Mouse (Mus musculus) midbrain, embryonic 11.5 days (tissue): ENCODE results near the gene Apobec3. TPM values are rescaled to one million over a fixed set of nuclear protein-coding genes. Genes with fewer than 3 reads are reported as not detected.

Experiments
- ATAC-seq: fragments of 200-750 bp; cut with Nextera tagmentation; 2 replicates; pipeline ENCODE4 v1.8.0; 2017; ENCODE audit warnings: moderate TSS enrichment, moderate library complexity; ENCODE audit not compliant: low FRiP score
- DNase-seq: peaks from one replicate; pipeline ENCODE4 v3.0.0; 2015; ENCODE audit warnings: low spot score; ENCODE audit errors: missing footprints
- H3K27ac ChIP-seq: fragments of 300-500 bp; sonication (generic); 2 replicates; pipeline ENCODE4 v1.5.1; 2014; ENCODE audit warnings: low read depth, low read length
- H3K27me3 ChIP-seq: fragments of 300-500 bp; sonication (generic); 2 replicates; pipeline ENCODE4 v1.6.1; 2014; ENCODE audit warnings: mild to moderate bottlenecking, low read length, moderate library complexity, mixed read lengths; ENCODE audit not compliant: control insufficient read depth, insufficient read depth
- H3K36me3 ChIP-seq: fragments of 300-500 bp; sonication (generic); 2 replicates; pipeline ENCODE4 v1.6.1; 2014; ENCODE audit warnings: mild to moderate bottlenecking, low read length, moderate library complexity, mixed read lengths; ENCODE audit not compliant: control insufficient read depth, insufficient read depth
- H3K4me1 ChIP-seq: fragments of 300-500 bp; sonication (generic); 2 replicates; pipeline ENCODE4 v1.6.1; 2014; ENCODE audit warnings: low read length; ENCODE audit not compliant: control insufficient read depth, insufficient read depth
- H3K4me2 ChIP-seq: fragments of 300-500 bp; sonication (generic); 2 replicates; pipeline ENCODE4 v1.6.1; 2014; ENCODE audit warnings: mild to moderate bottlenecking, moderate library complexity
- H3K4me3 ChIP-seq: fragments of 300-500 bp; sonication (generic); 2 replicates; pipeline ENCODE4 v1.5.1; 2014; ENCODE audit warnings: low read depth, low read length
- H3K9ac ChIP-seq: fragments of 300-500 bp; sonication (generic); 2 replicates; pipeline ENCODE4 v1.6.1; 2014; ENCODE audit warnings: low read length
- H3K9me3 ChIP-seq: fragments of 300-500 bp; sonication (generic); 2 replicates; pipeline ENCODE4 v1.6.1; 2016; ENCODE audit warnings: low read length; ENCODE audit not compliant: control insufficient read depth
- WGBS: fragments of 180-500 bp; shearing (Covaris S2); extraction: QIAGEN DNeasy Blood & Tissue Kit; methylation state at CpG from one replicate; pipeline ENCODE4 v1.1.7; 2014; 5-methylcytosine and 5-hydroxymethylcytosine counted together
- polyA plus RNA-seq: library from polyadenylated mRNA; unstranded; fragments of >200 nt; fragmentation: Nextera tagmentation; extraction: Ambion mirVana; gene quantifications from 2 replicates; pipeline ENCODE4 v1.2.1, GENCODE M21; 2014

Gene Apobec3
- polyA plus RNA-seq, 1 experiment from 2014 or later, result 6.0 TPM

DNA sequence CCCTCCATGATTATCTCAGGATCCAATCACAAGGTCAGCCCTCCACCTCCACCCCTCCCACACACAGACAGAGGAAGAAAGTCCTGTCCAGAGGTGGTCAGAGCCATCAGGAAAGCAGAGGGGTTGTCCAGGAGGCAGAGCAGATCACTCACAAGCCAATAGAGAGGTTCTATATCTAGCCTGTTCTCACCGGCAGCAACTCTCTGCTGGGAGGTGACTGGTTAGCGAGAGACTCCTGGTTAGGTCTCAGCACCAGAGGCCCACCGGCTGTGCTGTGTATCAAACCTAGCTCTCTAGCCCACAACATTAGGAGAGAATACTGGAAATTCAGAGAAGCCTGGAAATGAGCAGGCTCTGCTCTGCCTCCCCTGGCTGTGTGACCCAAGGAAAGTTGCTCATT is 38.3 kb downstream of the Apobec3 start:
- no peak overlapping the region for H3K27ac ChIP-seq
- peaks cover 19% of the 10 kb centered on the region for H3K4me1 ChIP-seq
- no peaks in the 10 kb centered on the region for H3K9me3 ChIP-seq
- H3K36me3 ChIP-seq, result no peaks in the 10 kb centered on the region
- no peak overlapping the region for H3K9ac ChIP-seq
- H3K27me3 ChIP-seq, result peaks cover 19% of the 10 kb centered on the region
- 85% methylated on average over 3 of the region's 3 CpGs for WGBS
- ATAC-seq (no peak), DNase-seq (peak; percentile 60)
- H3K4me3 ChIP-seq, result no peak overlapping the region
- H3K4me2 ChIP-seq, result no peak overlapping the region

GRCm38 (mm10) chr15:79931496-79932141 is 40.2 kb downstream of the Apobec3 start:
- Histone ChIP-seq H3K9me3 (no peaks in the 10 kb centered on the region), H3K27me3 (peaks cover 19% of the 10 kb centered on the region), H3K36me3 (no peaks in the 10 kb centered on the region), H3K4me3 (peak overlapping the region; percentile 64; the same call in 1 of the 2 replicates), H3K27ac (no peak overlapping the region), H3K4me1 (peaks cover 19% of the 10 kb centered on the region), H3K4me2 (peak overlapping the region; percentile 88), H3K9ac (no peak overlapping the region)
- DNase-seq, result peak; percentile 85
- ATAC-seq, result no peak
- WGBS, result 23% methylated on average over 13 of the region's 13 CpGs

DNA sequence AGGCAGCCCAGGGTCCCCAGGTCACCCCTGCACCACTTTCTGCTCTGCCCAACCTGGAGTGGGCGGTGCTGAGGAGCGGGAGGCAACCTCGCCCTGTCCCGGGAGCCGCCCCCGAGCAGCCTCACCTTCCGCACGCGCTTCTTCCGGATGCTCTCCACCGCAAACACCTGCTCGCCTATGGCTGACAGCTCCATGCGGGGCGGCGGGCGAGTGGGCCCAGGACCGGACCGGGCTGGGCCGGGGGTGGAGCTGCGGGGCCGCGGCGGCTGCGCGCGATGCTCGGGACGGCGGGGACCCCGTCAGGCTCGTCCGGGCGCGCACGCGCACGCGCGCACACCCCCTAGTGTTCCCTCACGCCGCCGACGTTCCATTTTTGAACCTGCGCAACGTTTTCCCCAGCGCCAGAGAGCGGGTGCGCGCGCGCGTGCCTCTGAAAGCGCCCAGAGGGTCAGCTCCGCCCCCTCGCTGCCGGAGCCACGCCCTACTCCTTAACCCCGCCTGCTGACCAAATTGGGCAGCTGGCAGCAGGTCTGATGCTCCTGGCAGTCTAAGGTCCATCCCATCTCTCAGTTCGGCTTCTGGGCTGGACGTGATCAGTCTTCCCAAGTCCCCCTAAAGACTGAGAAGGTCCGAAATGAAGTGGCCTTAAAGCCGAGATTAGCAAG is 41.0 kb downstream of the Apobec3 start:
- H3K4me1 ChIP-seq, result peaks cover 16% of the 10 kb centered on the region
- 1% methylated on average over 55 of the region's 62 CpGs for WGBS
- no peaks in the 10 kb centered on the region for H3K9me3 ChIP-seq
- peaks cover 19% of the 10 kb centered on the region for H3K27me3 ChIP-seq
- H3K27ac ChIP-seq, result no peak overlapping the region; the same call in 1 of the 2 replicates
- peak overlapping the region; percentile 88 for H3K4me2 ChIP-seq
- no peaks in the 10 kb centered on the region for H3K36me3 ChIP-seq
- ATAC-seq, result peak; percentile 67
- peak overlapping the region; percentile 72 for H3K9ac ChIP-seq
- peak overlapping the region; percentile 64 for H3K4me3 ChIP-seq
- DNase-seq, result peak; percentile 98

GRCm38 (mm10) chr15:79933052-79933669 is 41.7 kb downstream of the Apobec3 start:
- H3K27me3 ChIP-seq, result peaks cover 19% of the 10 kb centered on the region
- H3K36me3 ChIP-seq, result no peaks in the 10 kb centered on the region
- peaks cover 13% of the 10 kb centered on the region for H3K4me1 ChIP-seq
- H3K9me3 ChIP-seq, result no peaks in the 10 kb centered on the region
- peak; percentile 92 for DNase-seq
- 3% methylated on average over 22 of the region's 22 CpGs for WGBS
- no peak overlapping the region for H3K27ac ChIP-seq
- H3K4me2 ChIP-seq, result peak overlapping the region; percentile 88
- H3K9ac ChIP-seq, result no peak overlapping the region
- ATAC-seq, result peak; percentile 42
- peak overlapping the region; percentile 64 for H3K4me3 ChIP-seq

DNA sequence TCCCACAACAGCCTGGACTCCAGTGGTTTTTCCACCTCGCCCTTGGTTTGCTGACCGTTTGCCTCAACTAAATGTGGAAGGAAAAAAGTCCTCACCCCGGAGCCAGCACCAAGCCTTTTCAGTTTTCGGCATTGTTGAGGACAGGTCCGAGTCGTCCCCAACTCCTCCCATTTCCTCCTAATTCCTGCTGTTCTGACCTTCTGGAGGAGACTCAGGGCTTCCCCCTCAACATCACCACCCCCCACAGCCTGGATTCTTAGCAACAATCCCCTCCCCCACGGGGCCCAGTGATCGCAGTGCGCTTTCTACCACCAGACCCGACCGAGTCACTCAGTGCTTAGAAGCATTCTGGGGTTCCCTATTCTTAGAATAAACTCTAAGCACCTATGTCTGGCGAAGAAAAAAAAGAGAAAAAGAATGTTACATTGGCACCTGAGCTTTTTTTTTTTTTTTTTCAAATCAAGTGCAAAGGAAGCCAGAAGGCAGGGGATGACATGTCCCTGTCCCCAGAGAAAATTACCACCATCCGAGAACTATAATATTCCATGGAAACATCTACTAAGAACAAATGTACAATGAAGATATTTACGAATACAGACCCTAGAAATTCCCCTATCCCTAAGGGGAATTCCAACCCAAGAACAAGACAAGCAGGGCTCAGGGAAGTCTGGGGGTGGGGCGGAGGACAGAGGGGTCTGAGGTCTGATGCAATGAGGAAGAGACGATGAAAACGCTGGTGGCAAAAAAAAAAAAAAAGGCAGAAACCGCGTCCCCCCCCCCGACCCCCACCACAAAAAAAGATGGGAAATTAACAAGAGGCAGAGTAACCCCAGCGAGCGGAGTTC is 42.4 kb downstream of the Apobec3 start:
- Histone ChIP-seq H3K36me3 (no peaks in the 10 kb centered on the region), H3K27ac (no peak overlapping the region), H3K4me2 (peak overlapping the region; percentile 45), H3K9me3 (no peaks in the 10 kb centered on the region), H3K4me1 (peaks cover 13% of the 10 kb centered on the region), H3K9ac (peak overlapping the region; percentile 33; the same call in 1 of the 2 replicates), H3K27me3 (peaks cover 19% of the 10 kb centered on the region), H3K4me3 (peak overlapping the region; percentile 11; the same call in 1 of the 2 replicates)
- ATAC-seq (peak; percentile 8; the same call in 1 of the 2 replicates), DNase-seq (peak; percentile 94)
- WGBS, result 1% methylated on average over 22 of the region's 22 CpGs

DNA sequence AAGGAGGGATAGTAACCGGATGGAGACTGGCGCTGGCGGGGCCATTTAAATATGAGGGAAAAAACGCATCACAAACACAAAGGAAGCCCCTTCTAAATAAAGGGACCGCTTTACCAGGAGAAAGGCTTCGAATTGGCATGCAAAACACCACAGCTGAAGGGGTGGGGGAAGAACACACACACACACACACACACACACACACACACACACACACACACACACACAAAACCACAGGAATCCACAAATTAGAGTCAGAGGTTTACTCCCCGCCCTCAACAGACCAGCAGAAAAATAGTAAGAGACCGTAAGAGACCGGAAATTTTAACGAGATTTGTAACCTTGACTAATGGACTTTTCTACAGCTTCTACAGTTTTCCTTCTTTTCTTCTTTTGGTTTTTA is 43.3 kb downstream of the Apobec3 start:
- peak overlapping the region; percentile 45 for H3K4me2 ChIP-seq
- 3% methylated on average over 10 of the region's 10 CpGs for WGBS
- H3K27me3 ChIP-seq, result peaks cover 19% of the 10 kb centered on the region
- H3K9me3 ChIP-seq, result no peaks in the 10 kb centered on the region
- no peak overlapping the region for H3K27ac ChIP-seq
- DNase-seq (peak; percentile 92), ATAC-seq (0 out of 2 replicates have a peak, but pooled peaks have one; percentile 13)
- H3K9ac ChIP-seq, result no peak overlapping the region; the same call in 1 of the 2 replicates
- H3K36me3 ChIP-seq, result no peaks in the 10 kb centered on the region
- H3K4me3 ChIP-seq, result no peak overlapping the region
- peaks cover 13% of the 10 kb centered on the region for H3K4me1 ChIP-seq

- ATAC-seq (no peak), DNase-seq (no peak)
- Histone ChIP-seq H3K4me1 (peaks cover 13% of the 10 kb centered on the region), H3K9ac (no peak overlapping the region), H3K36me3 (no peaks in the 10 kb centered on the region), H3K9me3 (no peaks in the 10 kb centered on the region), H3K4me2 (no peak overlapping the region), H3K27me3 (peaks cover 19% of the 10 kb centered on the region), H3K27ac (no peak overlapping the region), H3K4me3 (no peak overlapping the region)
- 21% methylated on average over 9 of the region's 9 CpGs for WGBS
These were observed 44.4 kb downstream of the Apobec3 start for GRCm38 (mm10) chr15:79935654-79936373.

DNA sequence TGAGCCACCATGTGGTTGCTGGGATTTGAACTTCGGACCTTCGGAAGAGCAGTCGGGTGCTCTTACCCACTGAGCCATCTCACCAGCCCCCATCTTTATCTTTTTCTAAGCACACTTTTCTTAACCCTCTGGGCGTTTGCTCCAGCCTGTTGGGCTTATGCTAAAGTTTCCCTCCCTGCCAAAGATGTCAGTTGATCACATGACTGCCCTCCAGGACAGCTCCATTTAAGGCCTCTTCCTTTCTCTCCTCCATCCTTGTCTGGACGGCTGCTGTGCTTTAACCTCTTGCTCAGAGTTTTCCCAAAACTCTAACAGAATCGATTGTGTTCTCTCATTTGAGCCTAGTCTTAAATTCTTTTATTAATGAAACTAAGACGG is 44.9 kb downstream of the Apobec3 start:
- peaks cover 19% of the 10 kb centered on the region for H3K27me3 ChIP-seq
- ATAC-seq (no peak), DNase-seq (no peak)
- H3K27ac ChIP-seq, result no peak overlapping the region
- H3K4me1 ChIP-seq, result peaks cover 13% of the 10 kb centered on the region
- H3K4me2 ChIP-seq, result no peak overlapping the region
- no peaks in the 10 kb centered on the region for H3K36me3 ChIP-seq
- H3K9ac ChIP-seq, result no peak overlapping the region
- no peaks in the 10 kb centered on the region for H3K9me3 ChIP-seq
- 62% methylated on average over 7 of the region's 7 CpGs for WGBS
- H3K4me3 ChIP-seq, result no peak overlapping the region
